Mouse (Mus musculus): ENCODE results near the gene Crcp.

GRCm38 (mm10) chr5:130065579-130065978 is 36.5 kb downstream of the Crcp start:
- TF ChIP-seq POLR2A (IDR thresholded peaks at IDR 0.05; ENCODE audit: low read depth, low read length) = no peak
- TF ChIP-seq EP300 (IDR thresholded peaks at IDR 0.05; ENCODE audit: low read length) = no peak

Measured in CH12.LX (cell line).